Mouse (Mus musculus): ENCODE measurements around the gene Morc2b.
"Not testable (repeated sequence)": the region's sequence is repeated elsewhere in the genome, so short reads cannot be mapped to it uniquely, and the experiment has no call there.

The Morc2b gene

DNA sequence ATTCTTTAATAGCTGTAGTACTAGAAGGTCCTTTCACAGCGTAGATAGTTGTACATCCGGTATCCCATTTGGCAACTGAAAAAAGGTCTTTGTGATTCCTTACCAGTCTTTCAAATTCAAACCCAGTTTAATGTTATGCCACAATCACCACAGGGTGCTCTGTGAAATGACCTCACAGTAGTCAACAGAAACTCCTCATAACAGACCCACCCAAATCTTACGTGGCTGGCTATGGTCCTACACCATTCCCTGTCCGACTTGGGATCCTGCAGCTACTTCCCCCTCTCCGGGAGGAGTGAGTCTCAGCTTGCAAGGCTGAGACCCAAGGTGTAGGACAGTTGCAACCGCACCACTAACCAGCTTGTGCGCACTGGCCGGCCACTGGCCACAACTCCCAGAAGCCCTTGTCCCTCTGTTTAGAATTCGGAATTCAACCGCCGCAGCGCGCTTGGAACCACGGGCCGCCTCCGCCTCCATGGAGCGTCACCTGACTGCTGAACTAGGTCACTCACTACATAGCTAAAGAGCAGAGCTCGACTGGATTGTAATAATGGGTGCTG is at the start of gene Morc2b:
TSS of gene Morc2b (minus strand) at position 423 of the 560 bp plus-strand sequence.
- DNase-seq (ENCODE audit: low read depth, low spot score), result no peak

DNA sequence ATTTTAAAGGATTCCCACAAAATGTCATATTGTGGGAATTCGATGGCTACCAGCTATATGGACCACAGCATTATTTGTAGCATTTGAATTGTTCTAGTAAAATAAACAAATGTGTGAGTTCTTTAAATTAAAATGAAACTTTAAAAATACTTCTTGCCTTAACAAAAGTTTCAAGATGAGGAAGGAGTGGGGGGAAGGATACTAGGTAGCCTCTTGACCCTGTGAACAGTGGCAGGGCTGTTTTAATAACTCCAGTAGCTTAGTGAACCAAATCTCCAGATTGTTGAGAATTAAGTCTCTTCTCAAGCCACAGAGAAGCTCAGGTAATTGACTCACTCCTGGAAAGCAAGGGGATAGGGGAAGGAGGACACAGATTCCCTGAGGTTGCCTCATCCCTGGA is 28.7 kb upstream of the Morc2b start, which contains the start of gene Olfr55:
TSS of gene Olfr55 (plus strand) at position 301 of the 400 bp plus-strand sequence.
- not testable (repeated sequence) for DNase-seq (ENCODE audit: low read depth, low spot score)

DNA sequence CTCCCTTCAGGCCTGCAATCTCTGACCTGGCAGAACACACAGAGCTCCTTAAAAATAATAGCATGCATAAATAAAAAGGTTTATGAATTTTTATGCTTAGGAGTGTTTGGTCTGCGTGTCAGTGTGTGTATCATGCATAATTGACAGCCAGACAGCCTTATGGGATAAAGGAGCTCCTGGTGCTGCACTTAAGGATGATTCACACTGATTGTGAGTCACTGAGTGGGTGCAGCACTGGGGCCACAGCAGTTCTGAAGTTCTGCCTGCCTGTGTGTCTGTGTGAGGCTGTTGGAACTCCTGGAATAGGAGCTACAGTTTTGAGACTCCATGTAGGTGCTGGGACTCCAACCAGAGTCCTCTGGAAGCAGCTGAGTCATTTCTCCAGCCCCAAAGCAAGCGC is 13.2 kb downstream of the Morc2b start:
- DNase-seq (ENCODE audit: low read depth, low spot score), result no peak

DNA sequence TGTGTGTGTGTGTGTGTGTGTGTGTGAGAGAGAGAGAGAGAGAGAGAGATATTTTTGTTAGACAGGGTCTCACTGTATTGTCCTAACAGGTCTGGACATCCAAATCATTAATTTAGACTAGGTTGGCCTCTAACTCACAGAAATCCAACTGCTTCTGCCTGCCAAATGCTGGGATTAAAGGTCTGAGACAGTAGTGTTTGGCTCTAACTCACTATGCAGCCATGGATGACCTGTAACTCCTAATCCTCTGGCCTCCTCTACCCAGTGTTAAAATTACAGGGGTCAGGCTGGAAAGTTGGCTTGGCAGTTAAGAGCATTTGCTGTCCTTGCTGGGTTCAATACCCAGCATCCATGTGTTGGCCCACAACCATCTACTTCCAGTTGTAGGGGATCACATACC is 14.9 kb downstream of the Morc2b start:
- no peak for DNase-seq (ENCODE audit: low read depth, low spot score)

DNA sequence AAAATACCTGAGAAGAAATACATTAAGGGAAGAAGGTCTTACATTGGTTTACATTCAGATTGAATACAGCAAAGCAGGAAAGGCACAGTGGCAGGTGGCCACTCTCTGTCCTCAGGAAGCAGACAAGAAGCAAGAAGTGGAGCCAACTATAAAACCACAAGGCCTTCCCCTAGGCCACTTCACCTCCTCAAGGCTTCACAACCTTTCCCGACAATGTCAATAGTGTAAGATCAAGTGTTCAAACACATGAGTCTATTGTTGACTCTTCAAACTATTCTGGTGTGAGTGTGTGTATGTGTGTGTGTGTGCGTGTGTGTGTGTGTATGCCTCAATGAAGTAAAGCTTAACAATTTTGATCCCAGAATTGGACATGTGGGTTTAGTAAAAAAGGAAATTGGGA is 42.1 kb downstream of the Morc2b start:
- no peak for DNase-seq (ENCODE audit: low read depth, low spot score)

DNA sequence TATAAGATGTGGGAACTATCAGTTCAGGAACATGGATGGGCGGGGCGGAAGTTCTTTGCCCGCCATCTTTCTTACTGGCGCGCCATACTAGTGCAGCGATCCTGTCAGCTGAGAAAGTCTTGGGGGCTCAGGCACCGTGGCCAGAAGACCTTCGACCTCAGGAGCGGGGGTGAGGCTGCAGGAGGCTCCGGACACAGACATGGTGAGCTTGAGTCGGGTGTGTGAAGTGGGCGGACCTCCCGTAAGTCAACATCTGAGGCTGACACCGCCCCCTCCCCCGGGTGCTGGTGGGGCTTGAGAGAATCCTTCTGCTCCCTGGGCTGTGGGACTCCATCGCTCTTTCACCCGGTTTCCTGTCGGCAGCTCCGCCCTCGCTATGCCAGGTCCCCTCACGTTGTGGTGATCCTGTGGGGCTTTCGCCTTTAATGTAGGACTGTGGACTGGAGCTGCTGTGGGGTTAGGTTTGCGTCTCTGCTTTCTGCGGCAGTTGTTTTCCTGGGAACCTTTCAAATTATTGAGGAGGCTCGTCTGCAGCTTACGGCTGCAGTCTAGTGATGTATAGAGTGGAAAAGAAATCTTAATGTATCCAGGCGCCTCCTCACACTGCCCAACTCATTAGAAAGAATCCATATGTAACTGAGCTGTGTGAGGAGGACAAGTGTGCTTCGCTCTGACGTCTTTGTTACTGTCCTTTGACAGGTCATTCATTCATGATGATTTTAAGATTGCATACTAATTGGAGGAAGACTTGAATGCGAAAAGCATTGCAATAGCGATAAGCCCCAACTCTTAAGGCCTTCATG is 46.9 kb downstream of the Morc2b start:
- peak; percentile 63 for DNase-seq (ENCODE audit: low read depth, low spot score)

DNA sequence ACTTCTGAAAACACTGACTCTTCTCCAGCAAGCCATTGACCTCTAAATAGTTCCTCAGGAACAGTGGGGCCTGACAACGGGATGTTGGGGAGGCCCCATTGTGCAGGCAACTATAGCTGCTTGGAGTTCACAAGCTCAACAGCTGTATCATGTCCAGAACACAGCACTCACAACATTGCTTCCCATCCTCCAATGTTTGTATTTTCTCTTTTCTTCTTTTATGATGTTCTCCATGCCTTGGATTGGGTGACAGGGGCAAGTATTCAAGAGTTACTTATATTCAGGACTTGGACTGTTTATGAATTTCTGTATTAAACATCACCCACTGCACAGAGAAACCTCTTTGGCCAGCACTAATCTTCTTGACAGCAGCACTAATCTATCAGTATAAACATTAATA is 47.9 kb downstream of the Morc2b start:
- DNase-seq (ENCODE audit: low read depth, low spot score), result no peak

DNA sequence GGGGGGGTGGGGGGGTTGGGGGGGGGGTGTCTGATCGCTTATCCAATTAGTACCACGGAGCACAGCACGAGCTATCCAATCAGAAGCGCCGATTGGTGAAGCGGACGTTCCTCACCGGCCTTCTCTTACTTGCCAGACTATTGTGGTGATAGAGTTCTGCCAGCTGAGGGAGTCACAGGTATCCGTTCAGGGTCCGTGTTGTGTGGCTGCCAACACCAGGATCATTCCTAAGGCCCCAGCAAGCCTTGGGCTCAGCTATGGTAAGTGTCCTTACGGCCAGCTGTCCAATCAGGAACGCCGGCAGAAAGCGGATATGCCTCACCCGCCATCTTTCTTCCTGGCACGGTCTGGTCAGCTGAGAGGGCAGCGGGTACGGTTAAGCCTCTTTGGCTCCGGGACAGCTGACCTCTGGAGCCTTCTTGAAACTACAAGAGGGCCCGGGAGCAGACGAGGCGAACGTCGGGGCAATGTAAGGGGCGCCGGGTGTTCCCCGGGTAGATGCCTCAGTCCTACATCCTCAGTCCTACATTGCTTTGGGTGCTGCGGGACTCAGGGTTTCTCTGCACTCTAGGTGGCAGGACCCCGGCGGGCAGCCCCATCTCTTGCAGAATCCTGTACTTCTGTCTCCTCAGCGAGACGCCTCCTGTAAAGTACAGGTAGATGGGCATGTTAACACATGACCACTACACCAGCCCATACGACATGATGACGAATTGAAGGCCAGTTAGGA is 50.1 kb downstream of the Morc2b start, which contains the start of gene Zfp563:
TSS of gene Zfp563 (plus strand) at position 91 of the 730 bp plus-strand sequence.
- peak; percentile 86 for DNase-seq (ENCODE audit: low read depth, low spot score)

DNA sequence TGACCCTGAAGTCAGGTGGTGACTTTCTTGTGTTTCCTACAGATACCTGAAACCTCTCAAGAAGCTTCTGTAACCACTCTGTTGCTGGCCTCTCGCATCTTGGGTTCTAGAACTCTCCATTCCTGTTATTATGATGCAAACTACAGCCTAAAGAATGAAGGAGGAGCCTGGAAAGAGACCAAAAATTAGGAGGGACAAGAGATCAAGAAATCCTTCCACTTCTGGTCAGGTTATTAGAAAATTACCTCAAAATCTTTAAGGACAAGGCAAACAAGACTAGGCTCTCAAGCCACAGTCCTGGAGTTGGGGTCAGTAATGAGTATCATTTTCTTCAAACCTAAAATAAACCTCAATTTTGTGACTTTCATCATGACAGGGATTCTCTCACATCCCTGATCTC is 71.5 kb downstream of the Morc2b start, which contains the start of gene 4921501E09Rik:
TSS of gene 4921501E09Rik (minus strand) at position 101 of the 400 bp plus-strand sequence.
- DNase-seq (ENCODE audit: low read depth, low spot score), result no peak
